Mouse (Mus musculus): ENCODE results near the gene Gm17349. TPM values are rescaled to one million over a fixed set of nuclear protein-coding genes. Genes with fewer than 3 reads are reported as not detected.

The Gm17349 gene
- polyA plus RNA-seq, 1 experiment from 2014 or later = not detected

DNA sequence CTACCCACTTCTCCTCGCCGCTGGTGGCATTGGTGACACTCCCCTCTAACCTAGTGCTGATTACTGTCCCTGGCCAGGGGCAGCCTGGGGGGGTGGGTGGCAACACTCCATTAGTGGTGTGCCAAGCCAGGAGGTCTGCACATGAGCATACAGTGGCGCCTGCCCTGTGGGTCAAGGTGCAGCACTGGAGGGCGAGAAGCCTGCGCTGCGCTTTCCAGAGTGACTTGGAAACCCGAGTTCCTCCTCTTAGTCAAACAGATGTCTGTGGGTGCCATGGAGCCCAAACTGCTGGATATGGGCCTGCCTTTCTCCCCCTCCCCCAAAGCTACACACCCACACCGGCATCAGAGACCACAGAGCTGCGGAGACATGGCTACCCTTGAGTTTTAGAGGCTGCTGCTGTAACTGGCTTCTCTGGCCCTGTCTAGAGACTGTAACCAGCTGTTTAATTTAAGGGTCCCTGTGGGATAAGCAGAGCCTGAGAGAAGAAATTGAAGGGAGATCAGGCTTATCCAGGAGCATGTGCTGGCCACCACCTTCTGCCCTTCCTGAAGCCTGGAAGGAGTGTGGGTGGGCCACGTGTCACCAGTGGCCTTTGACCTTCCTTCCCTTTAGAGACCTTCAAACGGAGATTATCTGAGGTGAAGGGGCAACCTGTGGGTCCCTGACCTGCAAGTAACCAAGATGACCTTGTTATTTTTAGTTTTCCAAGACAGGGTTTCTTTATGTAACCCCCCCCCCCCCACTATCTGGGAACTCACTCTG lies 10.9 kb upstream of the Gm17349 start:
- ATAC-seq (ENCODE audit: borderline replicate concordance, extremely low read depth, low FRiP score, low TSS enrichment) = no peak

DNA sequence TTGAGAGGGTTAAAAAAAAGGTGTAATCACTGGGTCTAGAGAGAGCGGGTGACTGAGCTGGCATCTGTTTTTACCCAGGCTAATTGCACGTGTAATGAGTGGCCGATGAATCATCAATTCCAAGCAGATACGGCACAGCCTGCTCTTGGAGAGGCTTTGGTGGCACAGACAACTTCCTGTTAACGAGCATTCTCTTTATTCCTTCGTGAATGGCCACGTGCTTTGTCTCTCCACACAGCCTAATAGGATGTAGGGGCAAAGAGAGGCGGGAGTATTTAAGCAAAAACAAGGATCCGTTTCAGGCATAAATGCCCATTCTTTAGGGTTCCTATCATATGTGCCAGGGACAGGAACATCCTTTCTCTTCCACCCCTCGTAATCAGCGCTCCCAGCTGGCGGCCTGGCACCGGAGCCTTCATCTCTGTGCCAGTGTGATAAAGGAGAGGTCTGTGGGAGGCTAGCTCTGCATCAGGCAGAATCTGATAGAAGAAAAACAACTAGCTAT lies 10.1 kb upstream of the Gm17349 start:
- H3K4me1 ChIP-seq = 0 out of 2 replicates have a peak, but pooled peaks cover 2% of the 10 kb centered on the region

More for the DNA sequence above, 10.9 kb upstream of the Gm17349 start:
- H3K27ac ChIP-seq = no peak overlapping the region
- no peak overlapping the region for H3K4me2 ChIP-seq
- H3K27me3 ChIP-seq = no peaks in the 10 kb centered on the region
- WGBS = 51% methylated on average over 11 of the region's 11 CpGs
- peaks cover 33% of the 10 kb centered on the region for H3K36me3 ChIP-seq
- H3K4me1 ChIP-seq = 0 out of 2 replicates have a peak, but pooled peaks cover 2% of the 10 kb centered on the region
- H3K9me3 ChIP-seq = no peaks in the 10 kb centered on the region
- H3K9ac ChIP-seq = no peak overlapping the region
- no peak overlapping the region for H3K4me3 ChIP-seq

DNA sequence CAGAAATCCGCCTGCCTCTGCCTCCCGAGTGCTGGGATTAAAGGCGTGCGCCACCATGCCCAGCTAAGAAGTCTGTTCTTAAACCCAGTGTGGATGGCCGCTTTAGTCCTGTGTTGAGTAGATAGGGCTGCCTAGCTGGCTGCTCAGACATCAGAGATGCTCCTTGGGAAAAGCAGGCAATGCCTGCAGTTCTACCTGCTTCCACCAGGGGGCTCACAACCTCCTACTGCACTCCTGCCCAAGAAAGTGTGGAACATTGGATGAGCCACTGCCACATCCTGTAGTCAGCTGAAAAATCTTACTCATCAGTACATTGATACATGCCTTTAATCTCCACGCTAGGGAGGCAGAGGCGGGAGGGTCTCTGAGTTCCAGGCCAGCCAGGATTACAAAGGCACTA lies 9.6 kb upstream of the Gm17349 start:
- ATAC-seq (ENCODE audit: borderline replicate concordance, extremely low read depth, low FRiP score, low TSS enrichment) = peak; percentile 15; the same call in 1 of the 2 replicates
- 0 out of 2 replicates have a peak, but pooled peaks cover 2% of the 10 kb centered on the region for H3K4me1 ChIP-seq
- no peak overlapping the region for H3K27ac ChIP-seq
- no peak overlapping the region for H3K4me3 ChIP-seq
- no peak overlapping the region for H3K9ac ChIP-seq
- H3K9me3 ChIP-seq = no peaks in the 10 kb centered on the region
- H3K36me3 ChIP-seq = peaks cover 46% of the 10 kb centered on the region
- WGBS = 48% methylated on average over 7 of the region's 7 CpGs
- H3K4me2 ChIP-seq = no peak overlapping the region
- no peaks in the 10 kb centered on the region for H3K27me3 ChIP-seq

More for the DNA sequence above, 10.1 kb upstream of the Gm17349 start:
- Histone ChIP-seq H3K4me2 (no peak overlapping the region), H3K9me3 (no peaks in the 10 kb centered on the region), H3K27me3 (no peaks in the 10 kb centered on the region), H3K9ac (no peak overlapping the region), H3K36me3 (peaks cover 41% of the 10 kb centered on the region), H3K4me3 (no peak overlapping the region), H3K27ac (no peak overlapping the region)
- WGBS = 82% methylated on average over 13 of the region's 13 CpGs
- no peak for ATAC-seq (ENCODE audit: borderline replicate concordance, extremely low read depth, low FRiP score, low TSS enrichment)

DNA sequence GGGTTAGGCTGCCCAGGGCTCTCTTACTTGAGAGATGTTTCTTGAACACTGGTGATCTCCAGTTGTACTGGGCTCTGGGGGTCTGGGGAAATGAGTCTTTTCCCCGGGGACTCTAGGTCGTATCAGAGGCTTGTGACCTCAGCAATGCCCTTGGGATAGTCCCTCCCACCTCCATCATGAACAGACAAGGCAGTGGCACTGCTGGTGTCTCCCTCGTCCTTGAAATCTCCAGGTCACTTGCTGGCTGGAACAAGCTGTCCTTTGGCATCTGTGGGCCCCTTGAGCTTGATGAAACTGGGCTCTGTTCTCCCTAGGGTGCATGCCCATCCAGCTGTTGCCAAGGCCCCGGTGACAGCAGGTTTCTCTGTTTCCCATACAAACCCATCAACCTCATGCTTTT lies 8.9 kb upstream of the Gm17349 start:
- Histone ChIP-seq H3K9ac (no peak overlapping the region), H3K4me1 (0 out of 2 replicates have a peak, but pooled peaks cover 2% of the 10 kb centered on the region), H3K36me3 (peaks cover 53% of the 10 kb centered on the region), H3K27ac (no peak overlapping the region), H3K9me3 (no peaks in the 10 kb centered on the region), H3K4me2 (no peak overlapping the region), H3K4me3 (no peak overlapping the region), H3K27me3 (no peaks in the 10 kb centered on the region)
- WGBS = 64% methylated on average over 4 of the region's 4 CpGs
- ATAC-seq (ENCODE audit: borderline replicate concordance, extremely low read depth, low FRiP score, low TSS enrichment) = no peak

DNA sequence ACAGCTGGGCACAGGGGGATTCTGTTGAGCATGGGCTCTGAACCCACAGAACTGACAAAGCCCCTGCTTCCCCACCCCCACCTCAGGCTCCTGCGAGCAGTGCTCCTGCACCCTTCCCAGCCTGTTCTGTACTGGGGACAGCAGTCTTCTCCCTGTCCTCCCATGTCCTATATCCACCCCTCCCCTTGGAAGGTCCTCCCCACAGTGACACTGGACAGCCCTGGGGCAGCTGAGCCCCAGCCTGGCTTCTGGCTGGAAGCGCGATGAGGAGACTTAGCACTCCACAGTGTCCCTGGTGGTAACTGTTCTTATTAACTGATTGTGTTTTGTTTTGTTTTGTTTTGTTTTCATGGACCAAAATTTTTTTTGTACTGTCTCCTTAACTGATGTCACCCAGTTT lies 8.3 kb upstream of the Gm17349 start:
- Histone ChIP-seq H3K9ac (no peak overlapping the region), H3K36me3 (peaks cover 59% of the 10 kb centered on the region), H3K27me3 (no peaks in the 10 kb centered on the region), H3K27ac (no peak overlapping the region), H3K4me3 (no peak overlapping the region), H3K4me2 (no peak overlapping the region), H3K4me1 (0 out of 2 replicates have a peak, but pooled peaks cover 2% of the 10 kb centered on the region), H3K9me3 (no peaks in the 10 kb centered on the region)
- no peak for ATAC-seq (ENCODE audit: borderline replicate concordance, extremely low read depth, low FRiP score, low TSS enrichment)
- WGBS = 86% methylated on average over 3 of the region's 3 CpGs

DNA sequence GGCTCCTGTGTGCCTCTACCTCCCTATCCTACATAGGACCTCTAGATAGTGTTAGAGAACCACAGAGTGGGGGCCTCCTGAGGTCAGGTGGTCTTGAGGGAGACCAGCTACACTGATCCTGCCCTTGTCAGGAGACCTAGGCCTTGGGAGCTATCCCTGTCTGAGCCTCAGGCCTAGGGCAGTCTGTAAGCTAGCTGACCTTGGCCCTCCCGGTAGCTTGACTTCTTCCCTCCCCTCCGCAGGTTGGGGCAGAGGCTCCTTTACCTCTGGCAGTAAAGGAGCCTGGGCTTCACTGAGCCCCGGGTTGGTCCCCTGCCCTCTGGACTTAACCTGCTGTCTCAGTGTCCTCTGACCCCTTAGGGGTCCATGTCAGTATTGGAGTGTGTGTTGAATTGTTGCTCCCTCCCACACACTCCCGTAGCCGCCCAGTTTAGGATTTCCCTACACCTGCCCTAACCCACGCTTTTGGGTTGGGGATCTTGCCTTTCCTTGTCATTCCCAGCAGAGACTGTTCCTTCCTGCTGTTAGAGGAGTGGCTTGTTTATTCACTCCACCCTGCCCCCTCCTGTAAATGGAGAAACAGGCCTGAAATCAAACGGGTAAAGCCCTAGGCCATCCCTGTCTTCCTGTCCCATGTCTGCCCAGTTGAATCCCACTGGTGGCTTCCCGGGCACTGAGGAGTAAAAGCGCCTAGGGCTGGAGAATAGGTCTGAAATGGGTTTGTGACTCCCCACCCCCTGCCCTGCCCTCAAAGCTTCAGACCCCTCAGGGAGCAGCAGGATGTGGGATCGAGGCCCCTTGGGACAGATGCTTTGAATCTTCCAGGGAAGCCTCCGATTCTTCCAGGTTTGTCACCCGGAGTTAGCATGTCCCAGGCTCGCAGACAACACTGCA lies 7.6 kb upstream of the Gm17349 start:
- WGBS = 70% methylated on average over 13 of the region's 13 CpGs
- H3K4me1 ChIP-seq = 0 out of 2 replicates have a peak, but pooled peaks cover 2% of the 10 kb centered on the region
- no peak overlapping the region for H3K4me3 ChIP-seq
- no peak overlapping the region for H3K4me2 ChIP-seq
- no peak overlapping the region for H3K9ac ChIP-seq
- H3K36me3 ChIP-seq = peaks cover 66% of the 10 kb centered on the region
- no peaks in the 10 kb centered on the region for H3K9me3 ChIP-seq
- H3K27ac ChIP-seq = no peak overlapping the region
- H3K27me3 ChIP-seq = no peaks in the 10 kb centered on the region
- no peak for ATAC-seq (ENCODE audit: borderline replicate concordance, extremely low read depth, low FRiP score, low TSS enrichment)

DNA sequence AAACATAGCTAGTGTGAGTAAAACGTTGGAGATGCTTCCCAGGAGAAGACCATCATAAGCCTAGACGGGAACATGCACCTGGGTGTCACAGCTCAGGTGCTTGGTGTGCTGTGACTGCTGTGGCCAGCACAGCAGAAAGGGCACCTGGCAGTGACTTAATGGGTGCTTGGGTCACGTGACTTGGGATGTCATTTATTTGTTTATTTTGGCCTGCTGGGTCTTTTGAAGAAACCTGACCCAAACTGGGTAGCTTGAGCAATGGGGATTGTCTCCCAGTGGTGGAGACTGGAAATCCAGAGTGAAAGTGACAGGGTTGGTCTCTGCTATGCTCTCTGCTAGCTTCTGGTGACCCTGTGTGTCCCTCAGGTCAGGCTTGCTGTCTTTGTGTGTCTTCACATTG lies 6.2 kb upstream of the Gm17349 start:
- no peak for ATAC-seq (ENCODE audit: borderline replicate concordance, extremely low read depth, low FRiP score, low TSS enrichment)
- Histone ChIP-seq H3K27me3 (no peaks in the 10 kb centered on the region), H3K9ac (no peak overlapping the region), H3K4me2 (no peak overlapping the region), H3K4me1 (0 out of 2 replicates have a peak, but pooled peaks cover 2% of the 10 kb centered on the region), H3K4me3 (no peak overlapping the region), H3K36me3 (peaks cover 79% of the 10 kb centered on the region), H3K27ac (no peak overlapping the region), H3K9me3 (no peaks in the 10 kb centered on the region)
- 58% methylated on average over 3 of the region's 3 CpGs for WGBS

- peaks cover 86% of the 10 kb centered on the region for H3K36me3 ChIP-seq
- no peak overlapping the region for H3K4me2 ChIP-seq
- H3K4me1 ChIP-seq = no peaks in the 10 kb centered on the region
- no peak overlapping the region for H3K9ac ChIP-seq
- H3K9me3 ChIP-seq = no peaks in the 10 kb centered on the region
- H3K4me3 ChIP-seq = no peak overlapping the region
- no peak overlapping the region for H3K27ac ChIP-seq
- ATAC-seq (ENCODE audit: borderline replicate concordance, extremely low read depth, low FRiP score, low TSS enrichment) = no peak
- WGBS = 82% methylated on average over 10 of the region's 10 CpGs
- H3K27me3 ChIP-seq = no peaks in the 10 kb centered on the region
These were observed 5.2 kb upstream of the Gm17349 start for GRCm38 (mm10) chr15:99710221-99711190.

DNA sequence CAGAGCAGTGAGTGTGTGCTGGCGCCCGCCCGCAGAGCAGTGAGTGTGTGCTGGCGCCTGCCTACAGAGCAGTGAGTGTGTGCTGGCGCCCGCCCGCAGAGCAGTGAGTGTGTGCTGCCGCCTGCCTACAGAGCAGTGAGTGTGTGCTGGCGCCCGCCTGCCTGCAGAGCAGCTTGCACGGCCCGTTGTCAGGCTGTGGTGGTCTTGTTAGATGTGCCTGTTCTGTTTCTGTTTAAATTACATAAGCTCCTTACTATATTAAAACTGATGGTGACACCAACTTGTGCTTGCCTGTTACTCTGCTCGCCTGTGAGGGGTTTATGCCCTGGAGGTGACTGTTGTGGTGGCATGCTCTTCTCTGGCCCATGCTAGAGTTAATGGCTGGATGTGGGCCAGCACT lies 2.9 kb upstream of the Gm17349 start:
- Histone ChIP-seq H3K9me3 (no peaks in the 10 kb centered on the region), H3K9ac (no peak overlapping the region), H3K4me3 (no peak overlapping the region), H3K4me2 (no peak overlapping the region), H3K36me3 (peaks cover 85% of the 10 kb centered on the region), H3K27ac (no peak overlapping the region), H3K4me1 (peaks cover 12% of the 10 kb centered on the region), H3K27me3 (no peaks in the 10 kb centered on the region)
- no peak for ATAC-seq (ENCODE audit: borderline replicate concordance, extremely low read depth, low FRiP score, low TSS enrichment)
- WGBS = 95% methylated on average over 13 of the region's 13 CpGs

- H3K36me3 ChIP-seq = peaks cover 52% of the 10 kb centered on the region
These were observed 409 bp downstream of the Gm17349 start for GRCm38 (mm10) chr15:99704881-99705280.

More at GRCm38 (mm10) chr15:99704881-99705280, 409 bp downstream of the Gm17349 start:
- no peak for ATAC-seq (ENCODE audit: borderline replicate concordance, extremely low read depth, low FRiP score, low TSS enrichment)
- Histone ChIP-seq H3K4me3 (no peak overlapping the region), H3K4me2 (0 out of 2 replicates have a peak overlapping the region, but pooled peaks have one; percentile 76), H3K4me1 (peaks cover 23% of the 10 kb centered on the region), H3K9me3 (no peaks in the 10 kb centered on the region), H3K9ac (no peak overlapping the region), H3K27me3 (no peaks in the 10 kb centered on the region), H3K27ac (peak overlapping the region; percentile 41)
- 77% methylated on average over 7 of the region's 7 CpGs for WGBS
